Mouse (Mus musculus) hindbrain, postnatal 0 days (tissue): ENCODE data around the gene Zfp683. TPM values are rescaled to one million over a fixed set of nuclear protein-coding genes. Genes with fewer than 3 reads are reported as not detected.
A peak's percentile ranks its signal among the peaks of the same experiment; 100 is the strongest.

Experiments used
- ATAC-seq: fragments of 200-750 bp; cut with Nextera tagmentation; 2 replicates; pipeline ENCODE4 v1.8.0; 2017; ENCODE audit warnings: mild to moderate bottlenecking, moderate TSS enrichment, moderate library complexity
- DNase-seq: peaks from one replicate; pipeline ENCODE4 v3.0.0-alpha.2; 2015; ENCODE audit warnings: low spot score
- H3K27ac ChIP-seq: fragments of 300-500 bp; sonication (generic); 2 replicates; pipeline ENCODE4 v1.5.1; 2014; ENCODE audit warnings: mild to moderate bottlenecking
- H3K27me3 ChIP-seq: fragments of 300-500 bp; sonication (generic); 2 replicates; pipeline ENCODE4 v1.6.1; 2014; ENCODE audit warnings: low read length, mixed read lengths; ENCODE audit not compliant: insufficient read depth
- H3K36me3 ChIP-seq: fragments of 300-500 bp; sonication (generic); 2 replicates; pipeline ENCODE4 v1.6.1; 2014; ENCODE audit warnings: low read length, mixed read lengths; ENCODE audit not compliant: insufficient read depth
- H3K4me1 ChIP-seq: fragments of 300-500 bp; sonication (generic); 2 replicates; pipeline ENCODE4 v1.6.1; 2014; ENCODE audit warnings: antibody characterized with exemption, low read length, mixed read lengths; ENCODE audit not compliant: insufficient read depth
- H3K4me2 ChIP-seq: fragments of 300-500 bp; sonication (generic); 2 replicates; pipeline ENCODE4 v1.6.1; 2014; ENCODE audit warnings: low read depth, mild to moderate bottlenecking, low read length, moderate library complexity, mixed read lengths
- H3K4me3 ChIP-seq: fragments of 300-500 bp; sonication (generic); 2 replicates; pipeline ENCODE4 v1.5.1; 2014; ENCODE audit warnings: low read length
- H3K9ac ChIP-seq: fragments of 300-500 bp; sonication (generic); replicated peaks from 2 replicates; pipeline ENCODE4 v1.6.1; 2014; ENCODE audit warnings: mild to moderate bottlenecking, low read length, moderate library complexity, mixed read lengths
- H3K9me3 ChIP-seq: fragments of 300-500 bp; sonication (generic); 2 replicates; pipeline ENCODE4 v1.6.1; 2016; ENCODE audit warnings: low read length, mixed read lengths
- CTCF ChIP-seq: IDR thresholded peaks from 2 replicates; pipeline ENCODE4 v1.5.1; 2016; ENCODE audit warnings: antibody characterized with exemption, control low read depth, low read depth
- WGBS: fragments of 180-500 bp; shearing (Covaris S2); extraction: QIAGEN DNeasy Blood & Tissue Kit; methylation state at CpG from one replicate; pipeline ENCODE4 v1.1.7; 2014; 5-methylcytosine and 5-hydroxymethylcytosine counted together
- polyA plus RNA-seq: library from polyadenylated mRNA; unstranded; fragments of >200 nt; fragmentation: Nextera tagmentation; extraction: Ambion mirVana; gene quantifications from 2 replicates; pipeline ENCODE4 v1.2.1, GENCODE M21; 2015
- total RNA-seq: library from RNA; depleted of rRNA; stranded (reverse); fragments of >200 nt; gene quantifications from 2 replicates; pipeline ENCODE4 v1.2.3, GENCODE M21; 2014

Gene Zfp683
- total and polyA plus RNA-seq, 2 experiments from 2014 or later, result not detected

- no peak overlapping the region for H3K27ac ChIP-seq
These were observed 43.5 kb downstream of the Zfp683 start for GRCm38 (mm10) chr4:134097015-134097608.

GRCm38 (mm10) chr4:134098628-134099027 is 45.0 kb downstream of the Zfp683 start:
- H3K4me2 ChIP-seq, result no peak overlapping the region
- 83% methylated on average over 8 of the region's 8 CpGs for WGBS
- H3K36me3 ChIP-seq, result no peaks in the 10 kb centered on the region

More at GRCm38 (mm10) chr4:134097015-134097608, 43.5 kb downstream of the Zfp683 start:
- Histone ChIP-seq H3K9me3 (no peaks in the 10 kb centered on the region), H3K4me3 (no peak overlapping the region), H3K36me3 (no peaks in the 10 kb centered on the region), H3K27me3 (no peaks in the 10 kb centered on the region), H3K4me1 (no peaks in the 10 kb centered on the region), H3K9ac (no peak overlapping the region), H3K4me2 (no peak overlapping the region)
- TF ChIP-seq CTCF, result no peak
- ATAC-seq (no peak), DNase-seq (no peak)
- WGBS, result 84% methylated on average over 5 of the region's 5 CpGs

GRCm38 (mm10) chr4:134100245-134100644 is 46.6 kb downstream of the Zfp683 start:
- no peak overlapping the region for H3K4me2 ChIP-seq
- H3K9me3 ChIP-seq, result no peaks in the 10 kb centered on the region
- H3K9ac ChIP-seq, result no peak overlapping the region
- no peak overlapping the region for H3K4me3 ChIP-seq
- DNase-seq (no peak), ATAC-seq (no peak)
- TF ChIP-seq CTCF, result no peak
- H3K27ac ChIP-seq, result no peak overlapping the region
- 84% methylated on average over 4 of the region's 4 CpGs for WGBS
- no peaks in the 10 kb centered on the region for H3K36me3 ChIP-seq
- no peaks in the 10 kb centered on the region for H3K4me1 ChIP-seq
- H3K27me3 ChIP-seq, result no peaks in the 10 kb centered on the region

More at GRCm38 (mm10) chr4:134098628-134099027, 45.0 kb downstream of the Zfp683 start:
- no peak for TF ChIP-seq CTCF
- no peak overlapping the region for H3K27ac ChIP-seq
- no peaks in the 10 kb centered on the region for H3K9me3 ChIP-seq
- DNase-seq (no peak), ATAC-seq (no peak)
- no peak overlapping the region for H3K4me3 ChIP-seq
- H3K27me3 ChIP-seq, result no peaks in the 10 kb centered on the region
- no peak overlapping the region for H3K9ac ChIP-seq
- no peaks in the 10 kb centered on the region for H3K4me1 ChIP-seq

GRCm38 (mm10) chr4:134101979-134102741 is 48.5 kb downstream of the Zfp683 start, which contains the start of gene Ubxn11:
Ubxn11 (plus strand) TSS chr4:134102570.
- Histone ChIP-seq H3K9me3 (no peaks in the 10 kb centered on the region), H3K4me1 (no peaks in the 10 kb centered on the region), H3K36me3 (no peaks in the 10 kb centered on the region), H3K4me2 (peak within 1 kb of the TSS; percentile 62), H3K27me3 (no peaks in the 10 kb centered on the region), H3K9ac (peak within 1 kb of the TSS; percentile 42; the same call in 1 of the 2 replicates), H3K4me3 (peak within 1 kb of the TSS; percentile 68), H3K27ac (no peak within 1 kb of the TSS)
- ATAC-seq (peak; percentile 98), DNase-seq (peak; percentile 95)
- no peak for TF ChIP-seq CTCF
- 17% methylated on average over 34 of the region's 34 CpGs for WGBS

GRCm38 (mm10) chr4:134102742-134103119 is 49.1 kb downstream of the Zfp683 start:
- 3% methylated on average over 21 of the region's 21 CpGs for WGBS
- no peaks in the 10 kb centered on the region for H3K27me3 ChIP-seq
- peak overlapping the region; percentile 62 for H3K4me2 ChIP-seq
- no peak overlapping the region for H3K27ac ChIP-seq
- ATAC-seq (peak; percentile 75; the same call in 1 of the 2 replicates), DNase-seq (no peak)
- TF ChIP-seq CTCF, result no peak
- H3K4me3 ChIP-seq, result peak overlapping the region; percentile 68
- no peaks in the 10 kb centered on the region for H3K9me3 ChIP-seq
- no peaks in the 10 kb centered on the region for H3K36me3 ChIP-seq
- H3K4me1 ChIP-seq, result no peaks in the 10 kb centered on the region
- H3K9ac ChIP-seq, result peak overlapping the region; percentile 42; the same call in 1 of the 2 replicates

GRCm38 (mm10) chr4:134106105-134106504 is 52.5 kb downstream of the Zfp683 start:
- Histone ChIP-seq H3K27ac (no peak overlapping the region), H3K4me2 (no peak overlapping the region), H3K4me3 (no peak overlapping the region), H3K27me3 (no peaks in the 10 kb centered on the region), H3K36me3 (no peaks in the 10 kb centered on the region), H3K4me1 (no peaks in the 10 kb centered on the region), H3K9me3 (no peaks in the 10 kb centered on the region), H3K9ac (no peak overlapping the region)
- no peak for TF ChIP-seq CTCF
- ATAC-seq, result no peak
- no peak for DNase-seq
- 79% methylated on average over 7 of the region's 7 CpGs for WGBS

GRCm38 (mm10) chr4:134107730-134108129 is 54.1 kb downstream of the Zfp683 start:
- H3K36me3 ChIP-seq, result no peaks in the 10 kb centered on the region
- no peak overlapping the region for H3K27ac ChIP-seq
- no peak overlapping the region for H3K4me3 ChIP-seq
- H3K9ac ChIP-seq, result no peak overlapping the region
- no peak for ATAC-seq
- H3K9me3 ChIP-seq, result no peaks in the 10 kb centered on the region
- no peaks in the 10 kb centered on the region for H3K27me3 ChIP-seq
- DNase-seq, result no peak
- H3K4me1 ChIP-seq, result no peaks in the 10 kb centered on the region
- no peak for TF ChIP-seq CTCF
- 82% methylated on average over 7 of the region's 7 CpGs for whole genome bisulfite sequencing
- no peak overlapping the region for H3K4me2 ChIP-seq
